Mouse (Mus musculus) erythroblast, embryonic 14.5 days (primary cell): ENCODE results near the gene Ntrk3.

Experiments
- GATA1 ChIP-seq: IDR thresholded peaks from 2 replicates; pipeline ENCODE4 v1.6.1; 2012; ENCODE audit warnings: low read length, inconsistent platforms, mixed read lengths
- TAL1 ChIP-seq: IDR thresholded peaks from 3 replicates; pipeline ENCODE4 v1.6.1; 2012; ENCODE audit warnings: low read length, inconsistent platforms, mixed read lengths

GRCm38 (mm10) chr7:78402495-78402894, 335.3 kb downstream of the Ntrk3 start:
- TF ChIP-seq TAL1 (no peak), GATA1 (no peak)
